Mouse (Mus musculus): Measurements from ENCODE around the gene Lgals4. TPM values are rescaled to one million over a fixed set of nuclear protein-coding genes. Genes with fewer than 3 reads are reported as not detected.

The Lgals4 gene
- 6.2 and 22.3 TPM in 2 replicates for polyA plus RNA-seq (2015; fragmentation: Nextera tagmentation; extraction: Ambion mirVana)

DNA sequence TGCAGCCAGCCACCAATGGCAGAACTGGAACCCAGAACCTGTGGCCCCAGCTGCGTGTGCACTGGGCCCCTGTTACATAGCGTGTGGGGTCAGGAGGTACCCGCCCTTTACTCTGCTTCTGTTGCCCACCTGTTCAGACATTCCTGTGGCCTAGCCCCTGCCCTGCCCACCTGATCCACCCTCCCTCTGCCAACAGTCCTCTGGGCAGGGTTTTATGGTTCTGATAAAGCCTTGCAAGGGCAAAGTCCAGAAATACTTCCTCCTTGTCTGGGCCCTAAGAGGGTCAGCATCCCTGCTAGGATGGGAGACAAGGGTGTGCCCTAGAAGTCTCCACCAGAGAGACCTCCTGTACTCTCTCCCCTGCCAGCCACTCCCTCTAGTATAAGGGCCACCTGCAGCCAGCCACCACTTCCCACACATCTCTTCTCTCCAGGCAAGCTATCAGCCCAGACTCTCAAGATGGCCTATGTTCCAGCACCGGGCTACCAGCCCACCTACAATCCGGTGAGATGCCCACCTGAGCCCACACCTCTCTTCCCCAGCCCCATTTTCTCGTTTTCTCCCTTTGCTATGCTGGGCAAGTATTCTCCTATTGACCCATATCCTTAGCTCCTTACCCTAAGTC, at the start of gene Lgals4:
Gene Lgals4, plus strand, starts transcription at position 132 of the 625 bp plus-strand sequence.
- Histone ChIP-seq H3K4me2 (ENCODE audit: low read depth, low read length) (no peak within 1 kb of the TSS), H3K36me3 (ENCODE audit: control insufficient read depth, insufficient read depth) (peaks cover 7% of the 10 kb centered on the region), H3K27me3 (ENCODE audit: control insufficient read depth, insufficient read depth, low read depth, low read length) (no peaks in the 10 kb centered on the region), H3K4me1 (ENCODE audit: control insufficient read depth, low read depth, low read length) (peaks cover 19% of the 10 kb centered on the region), H3K9ac (ENCODE audit: low read depth, low read length) (no peak within 1 kb of the TSS), H3K27ac (ENCODE audit: low read length) (no peak within 1 kb of the TSS), H3K9me3 (replicated peaks; ENCODE audit: control insufficient read depth, low read length) (no peaks in the 10 kb centered on the region), H3K4me3 (ENCODE audit: low read depth, low read length) (no peak within 1 kb of the TSS)
- no peak for ATAC-seq (ENCODE audit: low read depth)
- 65% methylated on average over 6 of the region's 6 CpGs for WGBS (ENCODE audit: insufficient replicate concordance)

DNA sequence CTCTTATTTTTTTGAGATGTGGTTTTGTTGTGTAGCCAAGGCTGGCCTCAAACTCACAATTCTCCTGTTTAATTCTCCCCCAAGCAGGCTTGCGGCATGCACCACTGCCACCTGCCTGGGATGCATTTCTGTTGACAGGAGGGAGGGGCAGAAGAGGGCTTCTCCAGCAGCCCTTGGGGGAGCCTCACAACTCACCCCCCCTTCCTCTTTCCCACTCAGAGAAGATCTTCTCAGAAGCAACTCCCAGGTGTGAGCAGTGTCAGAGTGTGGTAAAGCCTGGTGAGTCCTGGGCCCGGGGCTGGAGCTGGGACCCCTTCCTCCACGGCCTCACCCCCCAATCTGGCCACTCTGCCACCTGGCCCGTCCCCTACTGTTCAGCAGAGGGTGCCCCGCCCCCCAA, 48.5 kb upstream of the Lgals4 start:
- Histone ChIP-seq H3K36me3 (ENCODE audit: control insufficient read depth, insufficient read depth) (no peaks in the 10 kb centered on the region), H3K4me3 (ENCODE audit: low read depth, low read length) (no peak overlapping the region), H3K9ac (ENCODE audit: low read depth, low read length) (no peak overlapping the region), H3K27me3 (ENCODE audit: control insufficient read depth, insufficient read depth, low read depth, low read length) (no peaks in the 10 kb centered on the region), H3K4me1 (ENCODE audit: control insufficient read depth, low read depth, low read length) (peaks cover 8% of the 10 kb centered on the region), H3K4me2 (ENCODE audit: low read depth, low read length) (no peak overlapping the region), H3K9me3 (replicated peaks; ENCODE audit: control insufficient read depth, low read length) (no peaks in the 10 kb centered on the region), H3K27ac (ENCODE audit: low read length) (no peak overlapping the region)
- no peak for ATAC-seq (ENCODE audit: low read depth)
- WGBS (ENCODE audit: insufficient replicate concordance): 62% methylated on average over 5 of the region's 5 CpGs

DNA sequence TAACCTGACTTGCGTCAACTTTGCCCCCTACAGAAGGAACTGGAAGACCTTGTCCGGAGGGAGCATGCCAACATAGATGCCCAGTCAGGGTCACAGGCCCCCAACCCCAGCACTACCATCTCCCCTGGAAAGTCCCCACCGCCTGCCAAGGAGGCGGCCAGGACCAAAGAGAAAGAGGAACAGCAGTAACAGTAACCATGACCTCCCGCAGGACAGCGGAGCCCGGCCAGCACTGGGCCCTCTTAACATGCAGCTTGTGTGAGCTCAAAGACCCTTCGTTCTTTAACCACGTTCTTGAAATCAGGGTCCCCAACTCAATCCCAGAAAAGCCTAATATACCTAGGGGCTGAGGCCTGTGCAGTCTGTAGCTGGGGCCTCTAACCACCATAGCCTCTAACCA, 45.8 kb upstream of the Lgals4 start:
- Histone ChIP-seq H3K4me2 (ENCODE audit: low read depth, low read length) (no peak overlapping the region), H3K9ac (ENCODE audit: low read depth, low read length) (no peak overlapping the region), H3K36me3 (ENCODE audit: control insufficient read depth, insufficient read depth) (no peaks in the 10 kb centered on the region), H3K9me3 (replicated peaks; ENCODE audit: control insufficient read depth, low read length) (no peaks in the 10 kb centered on the region), H3K27ac (ENCODE audit: low read length) (no peak overlapping the region), H3K4me1 (ENCODE audit: control insufficient read depth, low read depth, low read length) (no peaks in the 10 kb centered on the region), H3K27me3 (ENCODE audit: control insufficient read depth, insufficient read depth, low read depth, low read length) (no peaks in the 10 kb centered on the region), H3K4me3 (ENCODE audit: low read depth, low read length) (no peak overlapping the region)
- ATAC-seq (ENCODE audit: low read depth): no peak
- whole genome bisulfite sequencing (ENCODE audit: insufficient replicate concordance): 77% methylated on average over 9 of the region's 9 CpGs

DNA sequence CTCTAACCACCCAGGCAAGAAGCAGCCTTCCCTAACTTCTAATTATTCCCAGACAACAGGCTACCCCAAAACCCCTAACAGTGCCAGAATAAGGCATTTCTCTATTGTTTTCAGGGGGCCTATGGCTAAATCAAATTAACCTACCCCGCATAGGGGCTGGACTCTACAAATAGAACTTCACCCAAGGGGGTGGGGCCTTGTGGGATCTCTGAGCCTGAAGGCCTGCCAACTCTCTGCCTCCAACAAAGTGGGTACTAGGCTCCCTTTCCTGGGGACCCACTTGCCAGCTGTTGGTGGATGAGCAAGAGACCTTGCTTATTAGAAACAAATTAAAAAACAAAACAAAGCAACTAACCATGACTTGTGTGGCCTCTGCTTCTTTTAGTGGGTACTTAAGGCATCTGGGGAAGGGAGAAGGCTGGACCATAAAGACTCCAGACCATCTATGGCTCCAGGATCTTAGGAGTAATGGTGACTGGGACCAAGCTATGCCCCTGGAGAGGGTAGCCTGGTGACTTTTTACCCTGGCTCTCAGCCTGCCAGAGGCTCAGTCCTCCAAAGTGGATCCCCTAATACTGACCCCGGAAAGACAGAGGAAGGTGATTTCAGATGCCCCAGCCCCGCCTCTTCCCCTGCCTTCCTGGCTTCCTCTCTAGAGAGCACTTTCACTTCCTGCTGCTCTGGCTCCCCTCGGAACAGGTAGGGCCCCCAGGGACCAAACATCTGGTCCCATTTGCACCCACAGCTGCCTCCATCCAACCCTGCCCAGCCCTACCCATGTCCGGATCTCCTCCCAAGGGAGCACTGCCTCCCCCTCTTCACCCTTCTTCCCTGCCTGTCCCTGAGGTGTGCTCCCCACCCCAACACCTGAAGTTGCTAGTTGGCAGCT, 45.1 kb upstream of the Lgals4 start, which contains the start of gene Rinl:
Gene Rinl, plus strand, starts transcription at position 663 of the 889 bp plus-strand sequence.
- peak within 1 kb of the TSS; percentile 14; the same call in 1 of the 2 replicates for H3K4me2 ChIP-seq (ENCODE audit: low read depth, low read length)
- H3K27ac ChIP-seq (ENCODE audit: low read length): no peak within 1 kb of the TSS
- peak within 1 kb of the TSS; percentile 22 for H3K4me3 ChIP-seq (ENCODE audit: low read depth, low read length)
- ATAC-seq (ENCODE audit: low read depth): no peak
- no peaks in the 10 kb centered on the region for H3K27me3 ChIP-seq (ENCODE audit: control insufficient read depth, insufficient read depth, low read depth, low read length)
- no peaks in the 10 kb centered on the region for H3K9me3 ChIP-seq (replicated peaks; ENCODE audit: control insufficient read depth, low read length)
- 41% methylated on average over 5 of the region's 5 CpGs for WGBS (ENCODE audit: insufficient replicate concordance)
- peak within 1 kb of the TSS; percentile 21; the same call in 1 of the 2 replicates for H3K9ac ChIP-seq (ENCODE audit: low read depth, low read length)
- H3K36me3 ChIP-seq (ENCODE audit: control insufficient read depth, insufficient read depth): no peaks in the 10 kb centered on the region
- no peaks in the 10 kb centered on the region for H3K4me1 ChIP-seq (ENCODE audit: control insufficient read depth, low read depth, low read length)

DNA sequence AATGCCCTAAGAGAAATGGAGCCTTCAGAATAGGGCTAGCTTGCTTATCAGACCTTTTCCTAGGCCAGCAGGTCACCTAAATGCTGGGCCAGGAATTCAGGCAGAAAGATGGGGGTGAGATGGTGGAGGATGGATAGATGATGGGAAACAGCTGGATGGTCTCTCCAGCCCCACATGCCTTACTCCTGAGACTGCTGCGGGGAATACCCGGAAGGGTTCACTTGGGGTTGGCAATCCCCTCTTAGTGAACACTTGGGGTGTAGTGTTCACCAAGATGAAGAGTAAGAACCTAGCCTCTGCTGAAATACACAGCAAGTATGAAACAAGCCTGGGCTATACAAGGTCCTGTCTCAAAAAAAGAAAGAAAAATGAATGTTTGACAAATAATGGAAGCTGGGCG, 44.4 kb upstream of the Lgals4 start:
- Histone ChIP-seq H3K4me3 (ENCODE audit: low read depth, low read length) (peak overlapping the region; percentile 22), H3K4me1 (ENCODE audit: control insufficient read depth, low read depth, low read length) (no peaks in the 10 kb centered on the region), H3K27me3 (ENCODE audit: control insufficient read depth, insufficient read depth, low read depth, low read length) (no peaks in the 10 kb centered on the region), H3K36me3 (ENCODE audit: control insufficient read depth, insufficient read depth) (no peaks in the 10 kb centered on the region), H3K4me2 (ENCODE audit: low read depth, low read length) (peak overlapping the region; percentile 14; the same call in 1 of the 2 replicates), H3K9me3 (replicated peaks; ENCODE audit: control insufficient read depth, low read length) (no peaks in the 10 kb centered on the region), H3K9ac (ENCODE audit: low read depth, low read length) (peak overlapping the region; percentile 21; the same call in 1 of the 2 replicates), H3K27ac (ENCODE audit: low read length) (no peak overlapping the region)
- WGBS (ENCODE audit: insufficient replicate concordance): 81% methylated on average over 3 of the region's 3 CpGs
- no peak for ATAC-seq (ENCODE audit: low read depth)

DNA sequence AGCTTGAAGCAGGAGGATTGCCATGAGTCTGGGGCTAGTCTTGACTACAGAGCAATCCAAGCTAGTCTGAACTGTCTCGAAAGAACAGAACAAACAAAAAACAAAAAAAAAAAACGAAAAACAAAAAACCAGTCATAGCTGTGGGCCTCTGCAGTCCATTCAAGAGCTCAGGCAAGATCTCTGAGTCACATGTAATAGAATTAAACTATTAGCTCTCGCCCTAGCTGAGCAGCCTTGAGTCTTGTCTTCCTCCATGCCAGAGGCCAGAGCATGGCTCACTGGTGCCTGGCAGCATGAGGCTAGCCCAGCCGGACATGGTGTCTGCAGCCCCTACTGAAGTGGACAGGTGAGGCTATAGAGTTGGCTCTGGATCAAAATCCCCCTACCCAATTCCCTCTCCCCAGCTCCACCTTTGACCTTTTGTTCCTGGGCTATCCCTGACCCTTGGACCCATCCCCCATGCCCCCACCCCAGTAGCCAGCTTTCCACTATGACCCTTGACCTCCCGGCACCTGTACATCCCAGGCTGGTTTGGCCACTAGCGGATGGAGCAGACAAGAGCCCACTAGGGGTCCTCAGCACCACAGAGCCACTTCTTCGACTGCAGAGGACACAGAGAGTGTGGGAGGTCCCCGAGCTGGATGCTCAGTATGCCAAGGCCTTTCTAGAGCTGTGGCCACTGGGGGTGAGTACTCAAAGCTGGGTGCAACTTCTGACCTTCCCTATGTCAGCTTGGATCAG, 43.4 kb upstream of the Lgals4 start:
- Histone ChIP-seq H3K4me1 (ENCODE audit: control insufficient read depth, low read depth, low read length) (no peaks in the 10 kb centered on the region), H3K9ac (ENCODE audit: low read depth, low read length) (no peak overlapping the region), H3K36me3 (ENCODE audit: control insufficient read depth, insufficient read depth) (no peaks in the 10 kb centered on the region), H3K27ac (ENCODE audit: low read length) (no peak overlapping the region), H3K4me2 (ENCODE audit: low read depth, low read length) (no peak overlapping the region), H3K27me3 (ENCODE audit: control insufficient read depth, insufficient read depth, low read depth, low read length) (no peaks in the 10 kb centered on the region), H3K4me3 (ENCODE audit: low read depth, low read length) (no peak overlapping the region), H3K9me3 (replicated peaks; ENCODE audit: control insufficient read depth, low read length) (no peaks in the 10 kb centered on the region)
- WGBS (ENCODE audit: insufficient replicate concordance): 45% methylated on average over 8 of the region's 8 CpGs
- ATAC-seq (ENCODE audit: low read depth): peak; percentile 35; the same call in 1 of the 2 replicates

DNA sequence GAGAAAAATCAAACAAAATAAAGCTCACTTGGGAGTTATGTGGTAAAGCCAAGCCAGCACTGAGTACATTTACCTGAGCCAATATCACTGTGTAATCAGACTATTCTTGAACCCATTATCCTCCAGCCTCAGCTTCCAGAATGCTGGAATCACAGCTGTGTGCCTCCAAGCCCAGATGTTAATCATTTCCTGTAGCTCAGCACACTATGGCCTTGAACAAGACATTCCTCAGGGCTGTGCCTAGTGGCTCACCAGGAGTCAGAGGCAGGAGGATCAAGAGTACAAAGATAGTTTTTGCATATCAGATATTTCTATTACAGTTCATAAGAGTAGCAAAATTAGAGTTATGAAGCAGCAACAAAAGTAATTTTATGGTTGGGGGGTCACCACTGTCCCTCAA, 41.9 kb upstream of the Lgals4 start:
- no peak overlapping the region for H3K4me3 ChIP-seq (ENCODE audit: low read depth, low read length)
- H3K27me3 ChIP-seq (ENCODE audit: control insufficient read depth, insufficient read depth, low read depth, low read length): no peaks in the 10 kb centered on the region
- H3K9ac ChIP-seq (ENCODE audit: low read depth, low read length): no peak overlapping the region
- H3K9me3 ChIP-seq (replicated peaks; ENCODE audit: control insufficient read depth, low read length): no peaks in the 10 kb centered on the region
- no peak overlapping the region for H3K4me2 ChIP-seq (ENCODE audit: low read depth, low read length)
- peaks cover 13% of the 10 kb centered on the region for H3K4me1 ChIP-seq (ENCODE audit: control insufficient read depth, low read depth, low read length)
- no peaks in the 10 kb centered on the region for H3K36me3 ChIP-seq (ENCODE audit: control insufficient read depth, insufficient read depth)
- H3K27ac ChIP-seq (ENCODE audit: low read length): no peak overlapping the region
- no peak for ATAC-seq (ENCODE audit: low read depth)

DNA sequence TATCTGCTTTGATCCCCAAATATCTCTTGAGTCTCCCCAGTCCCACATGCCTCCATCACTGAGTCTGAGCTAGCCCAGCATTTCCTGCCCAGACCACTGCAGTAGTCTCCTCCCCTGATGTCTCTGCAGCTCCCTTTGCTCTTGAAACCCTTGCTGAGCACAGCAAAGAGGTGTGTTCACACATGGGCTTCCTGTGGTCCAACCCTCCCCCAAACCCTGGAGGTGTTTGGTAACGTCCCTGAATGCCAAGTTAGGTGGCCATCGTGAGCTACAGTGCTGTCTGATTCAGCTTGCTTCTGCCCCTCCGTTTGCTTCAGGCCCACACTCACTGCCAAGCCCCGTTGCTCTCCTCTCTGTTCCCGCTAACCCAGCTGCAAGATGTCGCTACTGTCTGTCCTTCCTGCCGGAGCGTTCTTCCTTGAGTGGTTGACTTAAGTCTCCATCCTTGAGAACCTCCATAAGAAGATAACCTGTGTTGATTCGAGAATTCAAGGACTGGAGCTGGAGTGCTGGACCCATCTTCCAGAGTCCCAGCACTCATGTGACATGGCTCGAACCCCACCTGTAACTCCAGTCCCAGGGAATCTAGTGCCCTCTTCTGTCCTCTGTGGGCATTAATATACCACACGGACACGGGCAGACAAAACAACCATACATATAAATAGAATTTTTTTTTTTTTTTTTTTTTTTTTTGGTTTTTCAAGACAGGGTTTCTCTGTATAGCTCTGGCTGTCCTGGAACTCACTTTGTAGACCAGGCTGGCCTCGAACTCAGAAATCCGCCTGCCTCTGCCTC, 41.1 kb upstream of the Lgals4 start:
- Histone ChIP-seq H3K4me3 (ENCODE audit: low read depth, low read length) (no peak overlapping the region), H3K4me1 (ENCODE audit: control insufficient read depth, low read depth, low read length) (peaks cover 17% of the 10 kb centered on the region), H3K9me3 (replicated peaks; ENCODE audit: control insufficient read depth, low read length) (no peaks in the 10 kb centered on the region), H3K27me3 (ENCODE audit: control insufficient read depth, insufficient read depth, low read depth, low read length) (no peaks in the 10 kb centered on the region), H3K4me2 (ENCODE audit: low read depth, low read length) (no peak overlapping the region), H3K27ac (ENCODE audit: low read length) (no peak overlapping the region), H3K9ac (ENCODE audit: low read depth, low read length) (no peak overlapping the region), H3K36me3 (ENCODE audit: control insufficient read depth, insufficient read depth) (no peaks in the 10 kb centered on the region)
- no peak for ATAC-seq (ENCODE audit: low read depth)
- WGBS (ENCODE audit: insufficient replicate concordance): 55% methylated on average over 13 of the region's 14 CpGs
